Mouse (Mus musculus): ENCODE data around the gene Traf7. TPM values are rescaled to one million over a fixed set of nuclear protein-coding genes. Genes with fewer than 3 reads are reported as not detected.

The Traf7 gene
- polyA plus RNA-seq (2015; fragmentation: Nextera tagmentation; extraction: Ambion mirVana) = 82.7 and 84.2 TPM in 2 replicates

DNA sequence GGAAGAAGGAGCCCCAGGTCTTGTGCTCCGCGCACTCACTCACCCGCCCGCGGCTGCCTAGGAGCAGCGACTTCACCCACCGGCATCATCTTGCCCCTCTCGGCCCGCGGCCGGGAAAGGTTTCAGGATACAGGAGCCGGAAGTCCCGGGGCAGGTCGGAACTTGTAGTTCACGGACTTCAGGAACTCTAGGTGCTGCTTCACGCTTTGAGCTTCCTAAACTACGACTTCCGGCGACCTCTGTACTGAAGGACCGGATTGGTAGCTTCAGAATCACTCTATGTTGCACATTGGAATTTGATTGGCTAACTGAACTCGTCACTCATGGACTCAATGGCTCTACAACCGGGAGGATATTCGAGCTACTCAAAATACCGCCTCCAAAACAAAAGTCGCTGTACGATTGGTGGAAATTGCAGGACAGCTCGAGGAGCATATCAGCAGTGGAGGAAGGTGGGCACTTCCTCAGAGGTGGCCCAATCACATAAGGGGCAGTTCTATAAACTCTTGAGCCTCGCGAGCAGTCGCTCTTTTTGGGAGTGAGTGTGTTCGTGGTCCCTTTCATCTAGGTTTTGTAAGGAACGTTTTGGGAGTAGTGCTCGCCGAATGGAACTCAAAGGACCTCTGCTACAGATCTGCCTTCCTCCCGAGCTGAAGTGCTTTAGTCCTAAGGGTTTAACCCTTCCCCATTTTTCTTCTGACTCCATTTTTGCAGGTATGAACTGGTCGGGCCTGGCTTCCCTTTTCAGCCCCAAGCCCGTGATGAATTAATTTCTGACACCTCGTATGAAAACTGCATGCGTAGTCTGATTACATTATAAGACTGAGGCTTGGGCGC, at the start of gene Traf7:
Gene Traf7 (minus strand): TSS at position 216 of the 837 bp plus-strand sequence.
- under 1% methylated on average over 40 of the region's 40 CpGs for WGBS
- H3K36me3 ChIP-seq = 0 out of 2 replicates have a peak, but pooled peaks cover 2% of the 10 kb centered on the region
- H3K27me3 ChIP-seq (replicated peaks) = no peaks in the 10 kb centered on the region

GRCm38 (mm10) chr17:24573811-24574210, 46.1 kb upstream of the Traf7 start:
- Histone ChIP-seq H3K9ac (no peak overlapping the region), H3K27ac (no peak overlapping the region), H3K9me3 (no peaks in the 10 kb centered on the region), H3K4me2 (no peak overlapping the region), H3K4me3 (replicated peaks) (no peak overlapping the region), H3K36me3 (peaks cover 56% of the 10 kb centered on the region), H3K4me1 (no peaks in the 10 kb centered on the region), H3K27me3 (replicated peaks) (no peaks in the 10 kb centered on the region)
- ATAC-seq (ENCODE audit: insufficient read depth, low FRiP score, low read depth) = no peak
- WGBS = 93% methylated on average over 9 of the region's 9 CpGs

More for the DNA sequence above, at the start of gene Traf7:
- Histone ChIP-seq H3K9ac (peak within 1 kb of the TSS; percentile 90), H3K4me3 (replicated peaks) (peak within 1 kb of the TSS; percentile 70), H3K4me1 (peaks cover 40% of the 10 kb centered on the region), H3K27ac (peak within 1 kb of the TSS; percentile 83), H3K4me2 (peak within 1 kb of the TSS; percentile 70), H3K9me3 (no peaks in the 10 kb centered on the region)
- peak; percentile 97 for ATAC-seq (ENCODE audit: insufficient read depth, low FRiP score, low read depth)

DNA sequence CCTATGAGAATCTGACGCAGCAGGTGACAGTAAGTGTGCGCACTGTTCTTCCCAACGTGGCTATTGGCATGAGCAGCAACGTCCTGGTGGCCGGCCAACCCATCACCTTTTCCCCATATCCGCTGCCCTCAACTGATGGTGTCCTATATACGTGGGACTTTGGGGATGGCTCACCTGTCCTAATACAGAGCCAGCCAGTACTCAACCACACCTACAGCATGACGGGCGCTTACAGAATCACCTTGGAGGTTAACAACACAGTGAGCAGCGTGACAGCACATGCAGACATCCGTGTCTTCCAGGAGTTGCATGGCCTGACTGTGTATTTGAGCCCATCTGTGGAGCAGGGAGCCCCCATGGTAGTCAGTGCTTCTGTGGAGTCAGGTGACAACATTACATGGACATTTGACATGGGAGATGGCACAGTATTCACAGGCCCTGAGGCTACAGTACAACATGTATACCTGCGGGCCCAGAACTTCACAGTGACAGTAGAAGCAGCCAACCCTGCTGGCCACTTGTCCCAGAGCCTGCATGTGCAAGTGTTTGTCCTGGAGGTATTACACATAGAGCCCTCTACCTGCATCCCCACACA, 45.0 kb upstream of the Traf7 start:
- no peak overlapping the region for H3K4me3 ChIP-seq (replicated peaks)
- no peaks in the 10 kb centered on the region for H3K27me3 ChIP-seq (replicated peaks)
- no peaks in the 10 kb centered on the region for H3K9me3 ChIP-seq
- peaks cover 58% of the 10 kb centered on the region for H3K36me3 ChIP-seq
- H3K27ac ChIP-seq = no peak overlapping the region
- no peaks in the 10 kb centered on the region for H3K4me1 ChIP-seq
- WGBS = 93% methylated on average over 12 of the region's 12 CpGs
- no peak overlapping the region for H3K4me2 ChIP-seq
- ATAC-seq (ENCODE audit: insufficient read depth, low FRiP score, low read depth) = no peak
- no peak overlapping the region for H3K9ac ChIP-seq

DNA sequence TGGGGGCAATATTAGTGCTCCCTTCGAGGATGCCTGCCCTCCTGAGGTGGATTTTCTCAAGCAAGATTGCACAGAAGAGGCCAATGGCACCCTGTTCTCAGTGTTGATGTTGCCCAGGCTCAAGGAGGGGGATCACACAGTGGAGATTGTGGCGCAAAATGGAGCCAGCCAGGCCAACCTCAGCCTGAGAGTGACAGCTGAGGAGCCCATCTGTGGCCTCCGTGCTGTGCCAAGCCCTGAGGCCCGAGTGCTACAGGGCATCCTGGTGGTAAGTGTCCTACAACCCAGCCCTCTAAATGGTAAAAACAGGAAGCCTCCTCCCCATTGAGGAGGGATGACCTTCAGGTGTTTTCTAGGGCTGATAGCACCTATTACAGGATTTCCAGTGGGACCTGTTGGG, 42.1 kb upstream of the Traf7 start:
- H3K36me3 ChIP-seq = peaks cover 59% of the 10 kb centered on the region
- H3K27ac ChIP-seq = no peak overlapping the region
- 92% methylated on average over 4 of the region's 4 CpGs for WGBS
- no peaks in the 10 kb centered on the region for H3K9me3 ChIP-seq
- no peak overlapping the region for H3K4me3 ChIP-seq (replicated peaks)
- no peak overlapping the region for H3K9ac ChIP-seq
- H3K4me2 ChIP-seq = no peak overlapping the region
- ATAC-seq (ENCODE audit: insufficient read depth, low FRiP score, low read depth) = no peak
- H3K4me1 ChIP-seq = peaks cover 18% of the 10 kb centered on the region; the same call in 1 of the 2 replicates
- no peaks in the 10 kb centered on the region for H3K27me3 ChIP-seq (replicated peaks)

DNA sequence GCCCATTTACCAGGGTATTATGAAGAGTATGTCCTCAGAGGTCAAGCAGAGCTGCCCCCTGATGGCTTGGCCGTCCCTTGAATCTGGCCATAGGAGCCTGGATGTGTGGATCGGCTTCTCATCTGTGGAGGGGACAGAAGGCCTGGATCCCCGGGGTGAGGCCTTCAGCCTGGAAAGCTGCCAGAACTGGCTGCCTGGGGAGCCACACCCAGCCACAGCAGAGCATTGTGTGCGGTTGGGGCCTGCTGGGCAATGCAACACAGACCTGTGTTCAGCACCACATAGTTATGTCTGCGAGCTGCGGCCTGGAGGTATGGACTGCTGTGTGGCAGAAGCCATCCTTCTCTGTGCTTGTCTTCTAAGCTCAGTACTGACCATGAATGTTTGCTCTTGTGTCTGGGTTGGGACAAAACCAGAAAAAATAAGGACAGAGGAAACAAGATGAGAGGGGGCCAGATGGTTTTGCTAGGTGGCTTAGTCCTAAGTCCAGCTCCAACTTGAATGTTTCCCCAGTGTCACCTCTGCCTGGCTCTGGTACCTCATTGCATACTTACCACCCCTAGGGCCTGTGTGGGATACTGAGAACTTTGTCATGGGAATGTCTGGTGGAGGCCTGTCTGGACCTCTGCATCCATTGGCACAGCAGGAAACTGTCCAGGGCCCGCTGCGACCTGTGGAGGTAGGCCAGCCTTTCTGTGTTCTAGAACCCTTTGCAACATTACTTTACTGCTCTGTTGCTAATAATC, 39.5 kb upstream of the Traf7 start:
- Histone ChIP-seq H3K9me3 (no peaks in the 10 kb centered on the region), H3K36me3 (peaks cover 37% of the 10 kb centered on the region), H3K27me3 (replicated peaks) (no peaks in the 10 kb centered on the region), H3K4me1 (peaks cover 18% of the 10 kb centered on the region; the same call in 1 of the 2 replicates), H3K4me3 (replicated peaks) (no peak overlapping the region), H3K4me2 (no peak overlapping the region), H3K9ac (no peak overlapping the region), H3K27ac (peak overlapping the region; percentile 19; the same call in 1 of the 2 replicates)
- ATAC-seq (ENCODE audit: insufficient read depth, low FRiP score, low read depth) = peak; percentile 64; the same call in 1 of the 2 replicates
- 49% methylated on average over 8 of the region's 8 CpGs for WGBS

DNA sequence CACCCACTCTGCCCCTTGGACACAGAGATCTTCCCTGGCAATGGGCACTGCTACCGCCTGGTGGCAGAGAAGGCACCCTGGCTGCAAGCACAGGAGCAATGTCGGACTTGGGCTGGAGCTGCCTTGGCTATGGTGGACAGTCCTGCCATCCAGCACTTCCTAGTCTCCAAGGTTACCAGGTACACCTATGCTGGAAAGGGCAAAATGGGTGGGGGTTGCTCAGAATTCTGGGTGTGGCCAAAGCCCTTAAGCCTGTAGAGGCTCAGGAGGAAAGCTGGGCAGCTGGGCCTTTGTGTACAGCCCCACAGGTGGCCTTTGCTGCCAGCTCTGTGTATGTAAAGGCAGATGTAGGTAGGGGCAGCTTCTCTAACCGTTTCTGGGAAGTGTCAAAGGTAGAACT, 38.1 kb upstream of the Traf7 start:
- Histone ChIP-seq H3K4me3 (replicated peaks) (no peak overlapping the region), H3K27me3 (replicated peaks) (no peaks in the 10 kb centered on the region), H3K36me3 (peaks cover 33% of the 10 kb centered on the region), H3K9me3 (no peaks in the 10 kb centered on the region), H3K4me2 (no peak overlapping the region), H3K9ac (no peak overlapping the region), H3K4me1 (peaks cover 18% of the 10 kb centered on the region; the same call in 1 of the 2 replicates), H3K27ac (no peak overlapping the region)
- no peak for ATAC-seq (ENCODE audit: insufficient read depth, low FRiP score, low read depth)
- WGBS = 77% methylated on average over 3 of the region's 3 CpGs

GRCm38 (mm10) chr17:24565092-24565491, 37.4 kb upstream of the Traf7 start:
- H3K36me3 ChIP-seq = peaks cover 26% of the 10 kb centered on the region
- 82% methylated on average over 3 of the region's 3 CpGs for WGBS
- ATAC-seq (ENCODE audit: insufficient read depth, low FRiP score, low read depth) = no peak
- H3K27ac ChIP-seq = no peak overlapping the region
- no peaks in the 10 kb centered on the region for H3K9me3 ChIP-seq
- no peak overlapping the region for H3K4me3 ChIP-seq (replicated peaks)
- no peak overlapping the region for H3K9ac ChIP-seq
- H3K27me3 ChIP-seq (replicated peaks) = no peaks in the 10 kb centered on the region
- no peak overlapping the region for H3K4me2 ChIP-seq
- H3K4me1 ChIP-seq = peaks cover 18% of the 10 kb centered on the region; the same call in 1 of the 2 replicates

DNA sequence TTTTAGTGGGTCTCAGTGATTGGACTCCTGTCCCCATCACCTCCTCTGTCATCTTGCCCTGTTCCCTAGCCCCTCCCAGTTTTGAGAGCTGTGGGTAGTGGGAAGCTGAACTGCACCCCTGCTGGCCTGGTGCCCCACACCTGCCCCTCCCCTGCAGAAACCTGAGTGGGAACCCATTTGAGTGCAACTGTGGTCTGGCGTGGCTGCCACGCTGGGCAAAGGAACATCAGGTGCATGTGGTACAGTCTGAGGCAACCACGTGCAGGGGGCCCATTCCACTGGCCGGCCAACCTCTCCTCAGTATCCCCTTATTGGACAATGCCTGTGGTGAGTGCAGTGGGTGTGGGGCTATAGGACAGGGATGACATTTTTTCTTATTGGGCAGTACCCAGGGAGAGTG, 36.7 kb upstream of the Traf7 start:
- peaks cover 19% of the 10 kb centered on the region; the same call in 1 of the 2 replicates for H3K4me1 ChIP-seq
- H3K4me3 ChIP-seq (replicated peaks) = no peak overlapping the region
- no peak overlapping the region for H3K9ac ChIP-seq
- peaks cover 21% of the 10 kb centered on the region for H3K36me3 ChIP-seq
- no peaks in the 10 kb centered on the region for H3K27me3 ChIP-seq (replicated peaks)
- no peak overlapping the region for H3K27ac ChIP-seq
- no peak overlapping the region for H3K4me2 ChIP-seq
- 89% methylated on average over 4 of the region's 4 CpGs for WGBS
- ATAC-seq (ENCODE audit: insufficient read depth, low FRiP score, low read depth) = no peak
- no peaks in the 10 kb centered on the region for H3K9me3 ChIP-seq

DNA sequence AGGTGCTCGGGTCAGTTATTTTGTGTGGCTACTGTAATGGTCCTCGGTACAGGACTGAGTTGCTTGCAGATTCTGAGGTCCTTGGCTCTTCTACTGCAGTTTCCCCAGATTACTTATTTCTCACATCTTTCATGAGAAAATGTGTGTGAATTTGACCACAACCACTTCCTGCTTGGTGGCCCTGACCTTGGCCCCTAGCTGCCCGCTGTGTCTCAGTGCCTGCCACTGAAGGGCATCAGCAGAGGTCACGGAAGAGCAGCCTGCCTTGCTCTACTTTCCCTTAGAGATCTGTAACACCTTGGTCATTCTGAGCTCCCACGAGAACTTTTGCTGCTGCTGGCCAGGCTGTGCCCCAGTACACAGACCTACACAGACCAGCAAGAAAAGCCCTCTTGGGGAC, 35.9 kb upstream of the Traf7 start:
- Histone ChIP-seq H3K27ac (no peak overlapping the region), H3K4me1 (peaks cover 27% of the 10 kb centered on the region), H3K27me3 (replicated peaks) (no peaks in the 10 kb centered on the region), H3K9ac (no peak overlapping the region), H3K4me2 (no peak overlapping the region), H3K4me3 (replicated peaks) (no peak overlapping the region), H3K9me3 (no peaks in the 10 kb centered on the region), H3K36me3 (peaks cover 17% of the 10 kb centered on the region)
- ATAC-seq (ENCODE audit: insufficient read depth, low FRiP score, low read depth) = no peak
- WGBS = 79% methylated on average over 5 of the region's 5 CpGs

DNA sequence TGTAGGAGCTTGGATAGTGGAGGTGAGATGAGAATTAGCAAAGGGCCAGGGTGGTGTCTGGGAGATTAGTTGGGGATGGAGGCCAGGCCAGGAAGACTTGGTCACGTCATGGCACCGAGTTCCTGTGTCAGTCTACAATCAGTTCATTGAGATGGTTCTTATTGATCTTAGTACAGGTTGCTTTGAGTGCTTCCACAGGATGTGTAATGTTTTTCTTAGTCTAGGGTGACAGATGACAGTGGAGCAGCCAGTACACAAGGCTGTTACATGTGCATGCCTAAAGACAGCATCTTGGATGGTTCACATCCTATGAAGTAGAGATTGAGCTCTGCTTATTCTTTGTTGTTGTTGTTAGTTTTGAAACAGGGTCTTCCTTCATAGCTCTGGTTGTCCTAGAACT, 33.9 kb upstream of the Traf7 start:
- WGBS = 95% methylated on average over 2 of the region's 2 CpGs
- H3K9ac ChIP-seq = no peak overlapping the region
- H3K27ac ChIP-seq = no peak overlapping the region
- H3K4me1 ChIP-seq = peaks cover 41% of the 10 kb centered on the region
- no peak for ATAC-seq (ENCODE audit: insufficient read depth, low FRiP score, low read depth)
- H3K36me3 ChIP-seq = peaks cover 9% of the 10 kb centered on the region
- H3K4me3 ChIP-seq (replicated peaks) = no peak overlapping the region
- H3K27me3 ChIP-seq (replicated peaks) = no peaks in the 10 kb centered on the region
- no peaks in the 10 kb centered on the region for H3K9me3 ChIP-seq
- H3K4me2 ChIP-seq = no peak overlapping the region

DNA sequence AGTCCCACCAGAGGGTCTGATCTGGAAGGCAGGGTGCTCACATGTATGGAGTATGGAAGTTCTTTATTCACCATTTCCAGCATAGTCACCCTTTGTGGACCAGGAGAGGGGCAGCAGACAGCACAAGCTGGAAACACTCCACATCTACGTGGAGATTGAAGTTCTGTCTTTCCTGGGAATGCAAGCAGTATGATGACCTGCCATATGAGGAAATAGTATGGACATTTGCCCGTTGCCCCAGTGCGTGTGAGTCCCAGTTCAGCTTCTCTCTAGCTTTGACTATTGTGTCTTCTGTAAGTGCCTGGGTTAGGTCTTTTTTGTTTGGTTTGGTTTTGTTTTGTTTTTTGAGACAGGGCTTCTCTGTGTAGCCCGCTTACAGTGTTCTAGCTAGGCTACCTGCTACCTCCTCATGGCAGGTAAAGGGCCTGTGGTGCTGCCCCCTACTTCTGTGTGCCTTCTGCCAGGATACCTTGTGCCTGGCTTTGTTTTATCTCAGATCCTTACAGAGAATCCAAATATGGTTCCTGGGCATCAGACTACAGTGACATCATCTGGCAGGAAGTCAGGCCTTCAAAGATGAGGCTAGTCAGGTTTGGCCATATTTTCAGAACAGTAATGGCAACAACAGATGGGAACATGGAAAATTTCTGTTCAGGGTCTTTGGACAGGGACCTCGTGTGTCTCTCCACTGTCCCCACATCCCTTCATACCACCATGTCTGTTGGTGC, 32.7 kb upstream of the Traf7 start:
- H3K27ac ChIP-seq = no peak overlapping the region
- H3K9me3 ChIP-seq = no peaks in the 10 kb centered on the region
- H3K9ac ChIP-seq = no peak overlapping the region
- H3K36me3 ChIP-seq = peaks cover 4% of the 10 kb centered on the region
- H3K4me1 ChIP-seq = peaks cover 41% of the 10 kb centered on the region
- no peak for ATAC-seq (ENCODE audit: insufficient read depth, low FRiP score, low read depth)
- WGBS = 83% methylated on average over 5 of the region's 5 CpGs
- no peak overlapping the region for H3K4me2 ChIP-seq
- H3K27me3 ChIP-seq (replicated peaks) = no peaks in the 10 kb centered on the region
- H3K4me3 ChIP-seq (replicated peaks) = no peak overlapping the region
